Mouse (Mus musculus) limb, embryonic 13.5 days (tissue): ENCODE measurements around the gene Cpsf6. TPM values are rescaled to one million over a fixed set of nuclear protein-coding genes. Genes with fewer than 3 reads are reported as not detected.

ENCODE experiments used
- ATAC-seq: fragments of 200-750 bp; cut with Nextera tagmentation; 2 replicates; pipeline ENCODE4 v1.8.0; 2017; ENCODE audit warnings: low read depth, moderate number of reproducible peaks, moderate TSS enrichment; ENCODE audit not compliant: low FRiP score
- H3K27ac ChIP-seq: fragments of 300-500 bp; sonication (generic); 2 replicates; pipeline ENCODE4 v1.5.1; 2015; ENCODE audit warnings: inconsistent platforms, mild to moderate bottlenecking, moderate library complexity
- H3K27me3 ChIP-seq: fragments of 300-500 bp; sonication (generic); 2 replicates; pipeline ENCODE4 v1.6.1; 2015; ENCODE audit warnings: mild to moderate bottlenecking, inconsistent platforms
- H3K36me3 ChIP-seq: fragments of 300-500 bp; sonication (generic); 2 replicates; pipeline ENCODE4 v1.6.1; 2015; ENCODE audit warnings: inconsistent platforms, mild to moderate bottlenecking, moderate library complexity
- H3K4me1 ChIP-seq: fragments of 300-500 bp; sonication (generic); 2 replicates; pipeline ENCODE4 v1.6.1; 2015; ENCODE audit warnings: inconsistent platforms
- H3K4me2 ChIP-seq: fragments of 300-500 bp; sonication (generic); replicated peaks from 2 replicates; pipeline ENCODE4 v1.6.1; 2015; ENCODE audit warnings: inconsistent platforms, mild to moderate bottlenecking, moderate library complexity
- H3K4me3 ChIP-seq: fragments of 300-500 bp; sonication (generic); 2 replicates; pipeline ENCODE4 v1.5.1; 2015; ENCODE audit warnings: moderate library complexity, mild to moderate bottlenecking, inconsistent platforms
- H3K9ac ChIP-seq: fragments of 300-500 bp; sonication (generic); 2 replicates; pipeline ENCODE4 v1.6.1; 2015; ENCODE audit warnings: mild to moderate bottlenecking, inconsistent platforms
- H3K9me3 ChIP-seq: fragments of 300-500 bp; sonication (generic); 2 replicates; pipeline ENCODE4 v1.6.1; 2016; ENCODE audit warnings: inconsistent platforms
- WGBS: fragments of 180-500 bp; shearing (Covaris S2); methylation state at CpG from one replicate; pipeline ENCODE4 v1.1.7; 2015; 5-methylcytosine and 5-hydroxymethylcytosine counted together
- polyA plus RNA-seq: library from polyadenylated mRNA; unstranded; fragments of >200 nt; fragmentation: Nextera tagmentation; extraction: Ambion mirVana; gene quantifications from 2 replicates; pipeline ENCODE4 v1.2.1, GENCODE M21; 2015

Cpsf6 gene
- polyA plus RNA-seq, 1 experiment from 2014 or later: 191 TPM

- no peak for ATAC-seq
- Histone ChIP-seq H3K9me3 (no peaks in the 10 kb centered on the region), H3K4me3 (no peak overlapping the region), H3K36me3 (no peaks in the 10 kb centered on the region), H3K4me2 (no peak overlapping the region), H3K4me1 (no peaks in the 10 kb centered on the region), H3K27me3 (0 out of 2 replicates have a peak, but pooled peaks cover under 1% of the 10 kb centered on the region), H3K9ac (no peak overlapping the region), H3K27ac (no peak overlapping the region)
- WGBS: 73% methylated on average over 20 of the region's 20 CpGs
These were observed 22.9 kb upstream of the Cpsf6 start for GRCm38 (mm10) chr10:117402403-117403333.

GRCm38 (mm10) chr10:117401364-117401763 lies 21.5 kb upstream of the Cpsf6 start:
- Histone ChIP-seq H3K4me1 (peaks cover 6% of the 10 kb centered on the region), H3K27ac (no peak overlapping the region), H3K27me3 (no peaks in the 10 kb centered on the region), H3K4me3 (no peak overlapping the region), H3K9ac (no peak overlapping the region), H3K9me3 (no peaks in the 10 kb centered on the region), H3K4me2 (no peak overlapping the region), H3K36me3 (no peaks in the 10 kb centered on the region)
- ATAC-seq: no peak
- WGBS: 88% methylated on average over 4 of the region's 4 CpGs

DNA sequence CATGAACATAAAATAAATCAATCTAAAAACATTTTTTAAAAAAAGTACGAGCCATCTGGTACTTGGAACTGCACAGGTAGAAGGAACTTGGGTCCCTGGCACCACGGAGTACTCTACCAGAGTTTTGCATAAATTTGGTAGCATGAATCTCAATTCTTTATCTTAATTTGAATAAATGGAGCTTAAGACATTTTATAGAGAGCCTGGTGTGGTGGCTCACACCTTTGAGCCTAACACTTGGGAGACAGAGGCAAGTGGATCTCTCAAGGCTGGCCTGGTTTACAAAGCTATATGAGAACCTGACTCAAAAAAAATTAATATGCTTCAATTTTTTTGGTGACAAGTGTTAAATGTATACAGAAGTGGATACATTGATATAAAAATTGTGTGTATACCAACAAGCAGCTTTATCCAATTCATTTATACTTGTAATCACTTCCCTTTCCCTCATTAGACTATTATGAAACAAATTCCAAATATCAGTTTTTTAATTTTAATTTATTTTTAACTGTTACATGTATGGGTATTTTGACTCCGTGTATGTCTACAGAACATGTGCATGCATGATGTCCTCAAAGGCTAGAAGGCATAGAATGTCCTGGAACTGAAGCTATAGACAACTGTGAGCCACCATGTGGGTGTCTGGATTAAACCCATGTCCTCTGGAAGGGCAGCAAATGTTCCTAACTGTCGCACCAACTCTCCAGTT lies 20.6 kb upstream of the Cpsf6 start:
- H3K27ac ChIP-seq: no peak overlapping the region
- peaks cover 7% of the 10 kb centered on the region for H3K4me1 ChIP-seq
- no peak for ATAC-seq

DNA sequence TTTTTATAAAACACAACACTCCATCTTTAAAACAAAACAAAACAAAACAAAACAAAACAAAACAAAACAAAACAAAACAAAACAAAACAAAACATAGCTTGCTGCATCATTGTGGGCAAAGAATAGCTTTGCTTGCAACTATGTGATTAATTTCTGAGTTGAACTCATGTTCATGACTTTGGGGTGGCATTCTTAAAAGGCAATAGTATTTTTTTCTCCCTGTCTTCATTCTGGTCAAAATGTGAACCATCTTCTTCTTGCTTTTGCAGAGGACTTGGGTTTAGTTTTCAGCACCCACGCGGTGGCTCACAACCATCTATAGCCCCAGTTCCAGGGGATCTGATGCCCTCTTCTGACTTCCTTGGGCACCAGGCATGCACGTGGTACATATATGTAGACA lies 20.0 kb upstream of the Cpsf6 start:
- no peak overlapping the region for H3K9ac ChIP-seq
- H3K27me3 ChIP-seq: no peaks in the 10 kb centered on the region
- H3K4me3 ChIP-seq: no peak overlapping the region
- no peaks in the 10 kb centered on the region for H3K9me3 ChIP-seq
- H3K4me2 ChIP-seq: no peak overlapping the region
- H3K27ac ChIP-seq: no peak overlapping the region
- peaks cover 7% of the 10 kb centered on the region for H3K4me1 ChIP-seq
- no peaks in the 10 kb centered on the region for H3K36me3 ChIP-seq
- ATAC-seq: no peak
- WGBS: 88% methylated on average over 3 of the region's 3 CpGs

More for the DNA sequence above, 20.6 kb upstream of the Cpsf6 start:
- H3K4me2 ChIP-seq: no peak overlapping the region
- H3K4me3 ChIP-seq: no peak overlapping the region
- 81% methylated on average over 4 of the region's 4 CpGs for WGBS
- no peak overlapping the region for H3K9ac ChIP-seq
- H3K27me3 ChIP-seq: no peaks in the 10 kb centered on the region
- H3K36me3 ChIP-seq: no peaks in the 10 kb centered on the region
- H3K9me3 ChIP-seq: no peaks in the 10 kb centered on the region

DNA sequence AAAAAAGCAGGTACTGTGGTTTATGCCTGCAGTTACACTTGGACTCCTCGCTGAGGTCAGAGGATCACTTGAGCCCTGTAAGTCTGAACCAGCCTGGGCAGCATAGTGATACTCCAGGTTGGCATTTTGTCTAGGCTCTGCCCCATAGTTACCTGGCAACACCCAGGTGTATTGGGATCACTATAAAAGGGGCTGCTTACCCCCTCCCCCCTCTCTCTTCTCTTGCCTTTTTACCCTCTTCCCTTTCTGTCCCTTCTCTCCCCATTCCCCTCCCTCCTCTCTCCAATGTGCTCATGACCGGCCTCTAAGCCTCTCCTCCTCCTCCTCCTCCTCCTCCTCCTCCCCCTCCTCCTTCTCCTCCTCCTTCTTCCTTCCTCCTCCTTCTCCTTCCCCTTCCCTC lies 19.4 kb upstream of the Cpsf6 start:
- H3K4me2 ChIP-seq: no peak overlapping the region
- no peak for ATAC-seq
- H3K27ac ChIP-seq: no peak overlapping the region

DNA sequence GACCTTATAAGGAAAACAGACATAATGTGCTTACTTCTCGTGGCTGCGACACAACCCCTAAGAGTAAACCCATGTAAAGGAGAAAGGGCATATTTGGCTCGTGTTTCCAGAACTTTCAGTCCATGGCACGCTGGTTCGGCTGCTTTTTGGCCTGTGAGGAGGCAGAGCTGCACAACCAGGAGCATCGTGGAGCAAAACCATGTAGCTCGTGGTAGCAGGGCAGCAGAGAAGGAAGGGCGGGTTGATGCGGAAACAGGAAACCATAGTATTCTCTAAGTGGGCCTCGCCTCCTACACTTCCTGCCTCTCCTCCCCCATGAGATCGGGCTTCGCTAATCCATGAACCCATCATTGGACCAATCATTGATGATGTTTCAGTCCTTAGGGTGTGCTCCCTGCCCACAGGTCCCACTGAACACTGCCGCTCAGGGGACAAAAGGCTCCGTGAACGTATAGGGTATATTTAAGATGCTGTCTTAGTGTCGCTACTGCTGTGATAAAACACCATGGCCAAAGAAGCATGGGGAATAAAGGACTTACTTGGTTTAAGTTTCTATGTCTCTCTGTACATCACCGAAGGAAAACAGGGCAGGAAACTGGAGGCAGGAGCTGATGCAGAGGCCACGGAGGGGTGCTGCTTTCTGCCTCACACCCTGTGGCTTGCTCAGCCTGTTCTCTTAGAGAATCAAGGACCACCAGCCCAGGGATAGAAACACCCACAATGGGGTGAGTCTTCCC lies 18.4 kb upstream of the Cpsf6 start:
- ATAC-seq: no peak
- Histone ChIP-seq H3K4me3 (no peak overlapping the region), H3K27me3 (no peaks in the 10 kb centered on the region), H3K9me3 (no peaks in the 10 kb centered on the region), H3K4me1 (peaks cover 11% of the 10 kb centered on the region), H3K9ac (no peak overlapping the region), H3K4me2 (no peak overlapping the region), H3K27ac (no peak overlapping the region), H3K36me3 (no peaks in the 10 kb centered on the region)
- 79% methylated on average over 18 of the region's 18 CpGs for WGBS

More for the DNA sequence above, 19.4 kb upstream of the Cpsf6 start:
- H3K4me3 ChIP-seq: no peak overlapping the region
- H3K9ac ChIP-seq: no peak overlapping the region
- WGBS: 53% methylated on average over 2 of the region's 2 CpGs
- H3K36me3 ChIP-seq: no peaks in the 10 kb centered on the region
- peaks cover 7% of the 10 kb centered on the region for H3K4me1 ChIP-seq
- H3K9me3 ChIP-seq: no peaks in the 10 kb centered on the region
- H3K27me3 ChIP-seq: no peaks in the 10 kb centered on the region

- peak overlapping the region; percentile 53 for H3K4me2 ChIP-seq
- no peaks in the 10 kb centered on the region for H3K27me3 ChIP-seq
- peaks cover 11% of the 10 kb centered on the region for H3K4me1 ChIP-seq
- no peak overlapping the region for H3K27ac ChIP-seq
- no peaks in the 10 kb centered on the region for H3K36me3 ChIP-seq
- H3K9me3 ChIP-seq: no peaks in the 10 kb centered on the region
- no peak for ATAC-seq
- 57% methylated on average over 10 of the region's 10 CpGs for WGBS
- H3K9ac ChIP-seq: no peak overlapping the region
- peak overlapping the region; percentile 18; the same call in 1 of the 2 replicates for H3K4me3 ChIP-seq
These were observed 17.4 kb upstream of the Cpsf6 start for GRCm38 (mm10) chr10:117397106-117397625.

DNA sequence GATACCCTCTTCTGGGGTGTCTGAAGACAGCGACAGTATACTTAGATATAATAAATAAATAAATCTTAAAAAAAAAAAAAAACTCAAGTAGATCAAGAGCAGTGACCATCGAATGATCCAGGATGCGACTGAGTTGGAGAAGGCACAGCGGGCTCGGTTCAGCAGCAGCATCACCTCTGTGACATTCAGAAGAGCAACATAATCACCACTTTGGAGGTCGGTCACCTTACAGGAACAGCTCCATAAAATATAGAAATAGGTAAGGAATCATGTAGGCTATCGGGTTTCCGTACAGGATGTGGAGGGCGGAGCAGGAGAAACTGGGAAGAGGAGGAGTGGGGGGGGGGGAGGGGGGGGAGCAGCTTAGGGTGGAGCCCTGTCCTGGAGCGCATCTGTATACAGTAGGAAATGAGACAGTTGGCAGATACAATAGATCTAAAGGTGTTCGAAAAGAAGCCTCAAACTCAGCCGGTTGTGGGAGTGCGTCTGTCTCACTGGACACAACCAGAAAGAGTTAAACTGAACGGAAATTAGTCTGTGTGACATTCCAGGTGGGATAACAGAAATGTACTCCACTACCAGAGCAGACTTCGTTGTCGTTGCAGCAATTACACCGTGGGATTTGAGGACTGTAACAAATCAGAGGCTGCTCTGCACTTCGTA lies 16.7 kb upstream of the Cpsf6 start:
- Histone ChIP-seq H3K27me3 (no peaks in the 10 kb centered on the region), H3K36me3 (no peaks in the 10 kb centered on the region), H3K4me1 (peaks cover 11% of the 10 kb centered on the region), H3K4me2 (peak overlapping the region; percentile 53), H3K9me3 (no peaks in the 10 kb centered on the region), H3K9ac (no peak overlapping the region), H3K27ac (no peak overlapping the region), H3K4me3 (peak overlapping the region; percentile 18)
- WGBS: 35% methylated on average over 18 of the region's 18 CpGs
- ATAC-seq: no peak

DNA sequence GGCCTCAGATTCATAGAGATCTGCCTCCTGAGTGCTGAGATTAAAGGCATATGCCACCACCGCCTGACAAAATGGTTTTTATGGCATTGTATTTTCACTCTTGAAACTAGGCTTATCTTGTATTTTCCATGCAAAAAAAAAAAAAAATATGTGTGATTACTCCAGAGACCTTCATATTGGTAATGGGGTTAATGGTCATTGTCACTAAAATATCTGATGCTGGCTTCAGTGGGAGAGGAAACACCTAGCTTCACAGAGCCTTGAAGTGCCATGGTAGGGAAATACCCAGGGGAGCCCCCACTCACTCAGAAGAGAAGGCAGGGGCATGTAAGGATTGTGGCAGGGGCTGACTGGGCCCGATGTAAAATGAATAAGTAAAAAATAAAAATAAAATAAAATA lies 16.0 kb upstream of the Cpsf6 start:
- H3K4me2 ChIP-seq: no peak overlapping the region
- H3K4me1 ChIP-seq: peaks cover 11% of the 10 kb centered on the region
- ATAC-seq: no peak
- no peaks in the 10 kb centered on the region for H3K9me3 ChIP-seq
- no peak overlapping the region for H3K4me3 ChIP-seq
- H3K36me3 ChIP-seq: no peaks in the 10 kb centered on the region
- 93% methylated on average over 2 of the region's 2 CpGs for WGBS
- H3K27ac ChIP-seq: no peak overlapping the region
- no peak overlapping the region for H3K9ac ChIP-seq
- peaks cover 4% of the 10 kb centered on the region; the same call in 1 of the 2 replicates for H3K27me3 ChIP-seq

DNA sequence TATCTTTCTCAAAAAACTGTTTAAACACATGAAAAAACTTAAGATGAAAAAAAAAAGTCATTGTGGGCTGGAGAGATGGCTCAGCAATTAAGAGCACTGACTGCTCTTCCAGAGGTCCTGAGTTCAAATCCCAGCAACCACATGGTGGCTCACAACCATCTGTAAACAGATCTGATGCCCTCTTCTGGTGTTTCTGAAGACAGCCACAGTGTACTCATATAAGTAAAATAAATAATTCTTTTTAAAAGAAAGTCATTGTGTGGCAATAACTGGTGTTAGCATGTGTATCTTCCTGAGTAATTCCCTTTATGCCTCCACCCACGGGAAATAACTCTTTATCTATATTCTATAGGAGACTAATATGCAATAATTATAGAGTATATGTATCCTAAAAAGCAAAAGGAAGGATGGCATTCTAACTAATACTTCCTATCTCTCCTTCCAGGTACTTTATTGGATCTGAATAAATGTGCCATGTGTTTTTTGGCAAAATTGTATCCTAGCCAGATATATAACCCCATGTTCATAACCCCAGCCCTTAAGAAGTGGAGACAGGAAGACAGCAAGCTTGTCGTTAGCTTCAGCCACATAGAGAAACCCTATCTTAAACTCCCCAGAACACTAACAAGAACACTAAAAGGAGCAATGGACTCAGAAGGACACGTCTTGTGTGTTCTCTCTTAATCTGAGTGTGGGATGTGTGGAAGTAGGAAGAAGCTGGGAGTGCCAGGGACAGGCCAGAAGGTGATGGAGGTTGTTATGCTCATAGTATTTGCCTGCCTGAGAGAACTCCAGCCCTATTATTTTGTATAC lies 15.1 kb upstream of the Cpsf6 start:
- no peaks in the 10 kb centered on the region for H3K9me3 ChIP-seq
- no peak for ATAC-seq
- WGBS: 74% methylated on average over 3 of the region's 3 CpGs

More for the DNA sequence above, 15.1 kb upstream of the Cpsf6 start:
- no peak overlapping the region for H3K27ac ChIP-seq
- peaks cover 11% of the 10 kb centered on the region for H3K4me1 ChIP-seq
- no peaks in the 10 kb centered on the region for H3K36me3 ChIP-seq
- H3K9ac ChIP-seq: no peak overlapping the region
- no peak overlapping the region for H3K4me3 ChIP-seq
- H3K27me3 ChIP-seq: peaks cover 4% of the 10 kb centered on the region; the same call in 1 of the 2 replicates
- no peak overlapping the region for H3K4me2 ChIP-seq
